In the genomic region with DNA sequence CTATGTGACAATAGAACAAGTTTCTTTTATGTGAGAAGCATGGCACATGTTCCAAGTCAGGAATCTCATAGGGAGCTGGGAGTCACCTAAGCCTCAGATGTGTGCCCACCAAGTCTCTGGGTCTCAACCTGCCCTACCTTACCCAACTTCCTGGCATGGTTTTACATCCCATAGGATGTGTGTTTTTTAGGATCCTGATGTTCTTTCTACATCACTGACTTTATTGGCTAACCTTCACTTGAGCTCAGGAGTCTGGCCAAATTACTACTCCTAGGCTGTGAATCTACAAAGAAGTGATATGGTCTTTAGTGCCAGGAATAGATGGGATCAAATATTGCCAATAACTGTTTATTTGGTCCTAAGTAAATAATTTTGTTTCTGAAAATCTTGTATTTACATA, we compare ENCODE assay signal across 14 mouse cellular contexts.
"Had no signal": no experiment of that assay in that cellular context is flagged by ENCODE, and none has a peak within 500 bp of the region (broad histone marks: within the 10 kb centered on the region; RNA-seq: fewer than 3 reads in every experiment).

No protein-coding gene starts in this region.

- H3K36me3 ChIP-seq: midbrain, embryonic 13.5 days; midbrain, embryonic 15.5 days; neural tube, embryonic 12.5 days; stomach, embryonic 15.5 days had no signal

- H3K27ac ChIP-seq: midbrain, embryonic 13.5 days; midbrain, embryonic 15.5 days; neural tube, embryonic 12.5 days; stomach, embryonic 15.5 days; stomach, postnatal 0 days had no signal

- H3K4me2 ChIP-seq: lung, embryonic 14.5 days; midbrain, embryonic 11.5 days; midbrain, embryonic 13.5 days; midbrain, embryonic 15.5 days; neural tube, embryonic 12.5 days; stomach, embryonic 15.5 days had no signal

- H3K9ac ChIP-seq: lung, embryonic 14.5 days; midbrain, embryonic 13.5 days; midbrain, embryonic 15.5 days; neural tube, embryonic 12.5 days; stomach, embryonic 15.5 days had no signal

- DNase-seq: lung, embryonic 14.5 days; lung, postnatal 10 days; lung, postnatal 4 days; right cerebral cortex, postnatal 14 days; thymus, adult 2 months; thymus, postnatal 25 days; thymus, postnatal 4 days had no signal

- ATAC-seq: midbrain, embryonic 13.5 days; midbrain, embryonic 15.5 days had no signal

- H3K4me3 ChIP-seq: megakaryocyte, embryonic 14.5 days; midbrain, embryonic 13.5 days; midbrain, embryonic 15.5 days; neural tube, embryonic 12.5 days; stomach, embryonic 15.5 days had no signal

- H3K27me3 ChIP-seq: megakaryocyte, embryonic 14.5 days; midbrain, embryonic 13.5 days; midbrain, embryonic 15.5 days; neural tube, embryonic 12.5 days; stomach, embryonic 15.5 days had no signal

- H3K4me1 ChIP-seq: midbrain, embryonic 13.5 days; midbrain, embryonic 15.5 days; neural tube, embryonic 12.5 days had no signal

- H3K9me3 ChIP-seq: megakaryocyte, embryonic 14.5 days; midbrain, embryonic 13.5 days; midbrain, embryonic 15.5 days; neural tube, embryonic 12.5 days; stomach, embryonic 15.5 days had no signal
